Mouse (Mus musculus) ES-Bruce4 (cell line): ENCODE data around the gene Cep162.

Source experiments
- CTCF ChIP-seq: IDR thresholded peaks from one replicate; pipeline ENCODE4 v1.8.1; 2011; ENCODE audit warnings: low read depth, low read length
- EP300 ChIP-seq: IDR thresholded peaks from 2 replicates; pipeline ENCODE4 v1.6.1; 2011; ENCODE audit warnings: low read depth, low read length; ENCODE audit not compliant: insufficient read depth

GRCm38 (mm10) chr9:87168051-87168450 lies 87.3 kb downstream of the Cep162 start:
- TF ChIP-seq CTCF (no peak), EP300 (no peak)
